Mouse (Mus musculus) urinary bladder, postnatal 10 days (tissue): ENCODE data around the gene Dram1.
"Not testable (repeated sequence)": the region's sequence is repeated elsewhere in the genome, so short reads cannot be mapped to it uniquely, and the experiment has no call there.

Experiments
- DNase-seq: peaks from one replicate; pipeline ENCODE4 v3.0.0; 2022; ENCODE audit warnings: low spot score

Gene Dram1

DNA sequence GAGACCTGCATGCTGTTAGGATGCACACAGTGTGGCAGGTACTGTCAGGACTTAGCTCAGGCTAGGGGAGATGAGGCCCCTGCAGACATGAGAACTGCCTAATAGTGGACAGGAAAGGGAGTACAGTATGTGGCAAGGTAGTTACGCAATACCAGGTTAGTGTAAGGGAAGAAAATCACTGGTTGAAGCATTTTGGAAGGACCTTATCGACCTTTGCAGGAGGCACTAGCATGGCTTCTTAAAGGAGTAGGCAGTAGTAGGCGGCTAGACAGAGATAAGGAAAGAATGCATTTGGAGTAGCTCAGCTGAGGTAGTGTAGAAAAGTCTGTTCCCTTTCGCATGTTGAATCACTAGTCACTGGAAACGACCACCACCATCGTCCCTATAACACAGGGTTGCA lies 6.9 kb upstream of the Dram1 start:
- no peak for DNase-seq

GRCm38 (mm10) chr10:88385290-88385689 lies 6.4 kb upstream of the Dram1 start:
- no peak for DNase-seq

DNA sequence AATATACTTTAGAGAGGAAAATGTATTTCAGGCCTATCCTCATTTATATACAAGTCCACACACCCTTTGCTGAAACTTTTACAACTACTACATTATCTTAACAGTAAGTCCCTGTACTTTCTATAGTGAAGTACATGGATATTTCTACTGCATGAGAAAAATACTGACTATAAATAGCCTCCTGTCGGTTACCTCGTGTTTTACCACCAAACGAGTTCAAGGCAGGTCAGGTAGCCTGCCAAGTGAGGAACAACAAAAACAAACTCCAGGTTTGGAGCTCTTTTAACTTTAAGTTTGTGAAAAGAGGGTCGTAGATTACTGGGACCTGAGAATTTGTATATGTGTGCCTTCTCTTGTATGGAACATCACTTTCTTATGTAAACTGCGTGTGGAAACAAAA lies 5.2 kb upstream of the Dram1 start:
- DNase-seq = no peak

GRCm38 (mm10) chr10:88383479-88383878 lies 4.6 kb upstream of the Dram1 start:
- DNase-seq = no peak

- DNase-seq = no peak
These were observed 3.1 kb upstream of the Dram1 start for GRCm38 (mm10) chr10:88382009-88382408.

GRCm38 (mm10) chr10:88381286-88381685 lies 2.4 kb upstream of the Dram1 start:
- DNase-seq = no peak

- no peak for DNase-seq
These were observed 1.7 kb upstream of the Dram1 start for GRCm38 (mm10) chr10:88380430-88381060.

DNA sequence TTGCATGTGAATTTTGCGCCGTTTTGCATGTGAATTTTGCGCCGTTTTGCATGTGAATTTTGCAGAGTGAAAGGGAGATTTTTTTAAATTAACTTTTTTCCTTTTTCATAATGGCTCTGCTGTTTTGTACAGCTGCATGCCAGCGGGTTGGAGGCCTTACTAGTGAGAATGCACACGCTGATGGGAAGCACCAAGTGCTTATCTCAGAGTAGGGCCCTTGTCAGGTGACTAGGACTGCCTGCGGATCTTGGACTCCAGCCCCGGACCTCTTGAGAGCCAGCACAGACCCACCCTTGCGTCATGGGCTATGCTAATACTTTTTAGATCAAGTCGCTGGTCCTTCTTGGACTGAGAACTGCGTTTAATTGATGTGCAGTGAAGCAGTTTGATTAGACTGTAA lies 1.1 kb upstream of the Dram1 start:
- no peak for DNase-seq

- DNase-seq = no peak
These were observed 1.2 kb downstream of the Dram1 start for GRCm38 (mm10) chr10:88377666-88378065.

- DNase-seq = peak; percentile 68
These were observed 2.1 kb downstream of the Dram1 start for GRCm38 (mm10) chr10:88376770-88377169.

DNA sequence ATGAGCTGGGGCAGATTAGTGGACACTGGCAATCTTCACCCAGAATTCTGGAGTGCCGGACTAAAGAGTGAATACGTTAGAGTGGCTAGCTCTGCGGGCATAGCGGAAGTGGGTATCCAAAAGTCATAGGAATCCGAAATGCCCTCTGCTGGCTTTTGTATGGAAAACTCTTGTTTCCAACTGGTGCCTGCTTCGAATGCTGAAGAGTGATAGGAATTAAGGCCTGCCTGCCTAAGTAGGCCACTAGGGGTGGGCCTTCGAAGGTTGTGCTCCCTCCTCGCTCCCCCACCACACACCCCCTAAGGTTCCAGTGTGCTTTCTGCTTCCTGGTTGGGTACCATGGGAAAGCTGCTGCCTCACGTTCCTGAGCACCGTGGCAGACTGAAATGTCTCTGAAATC lies 3.9 kb downstream of the Dram1 start:
- DNase-seq = no peak

DNA sequence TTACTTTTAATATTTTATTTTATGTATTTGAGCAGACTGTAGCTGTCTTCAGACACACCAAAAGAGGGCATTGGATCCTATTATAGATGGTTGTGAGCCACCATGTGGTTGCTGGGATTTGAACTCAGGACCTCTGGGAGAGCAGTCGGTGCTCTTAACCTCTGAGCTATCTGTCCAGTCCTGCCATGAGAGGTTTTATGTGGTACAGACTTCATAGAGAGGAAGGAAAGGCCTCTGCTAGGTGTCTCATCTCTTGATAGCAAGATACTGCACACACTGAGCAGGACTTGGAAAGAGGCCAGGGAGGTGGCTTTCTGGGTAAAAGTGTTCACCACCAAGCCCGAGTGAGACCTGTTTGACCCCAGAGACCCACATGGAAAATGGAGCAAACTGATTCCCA lies 5.9 kb downstream of the Dram1 start:
- not testable (repeated sequence) for DNase-seq

DNA sequence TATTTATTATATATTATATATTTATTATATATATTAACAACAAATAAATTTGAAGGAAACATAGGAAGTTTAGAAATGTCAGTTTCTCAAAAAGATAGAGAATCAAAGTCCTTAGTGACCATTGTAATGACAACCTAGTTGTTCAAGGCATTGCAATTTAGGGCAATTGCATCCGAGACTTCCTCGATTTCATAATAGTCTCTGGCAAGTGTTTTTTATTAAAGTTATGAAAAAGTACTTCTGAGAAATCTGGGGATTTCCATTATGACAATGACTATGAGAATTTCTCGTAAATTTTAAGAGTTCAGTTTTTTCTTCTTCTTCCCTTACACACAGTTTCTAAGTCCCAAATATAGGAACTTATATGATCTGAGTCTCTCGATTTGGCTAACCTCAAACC lies 6.4 kb downstream of the Dram1 start:
- DNase-seq = no peak

GRCm38 (mm10) chr10:88371793-88372192 lies 7.1 kb downstream of the Dram1 start:
- no peak for DNase-seq

DNA sequence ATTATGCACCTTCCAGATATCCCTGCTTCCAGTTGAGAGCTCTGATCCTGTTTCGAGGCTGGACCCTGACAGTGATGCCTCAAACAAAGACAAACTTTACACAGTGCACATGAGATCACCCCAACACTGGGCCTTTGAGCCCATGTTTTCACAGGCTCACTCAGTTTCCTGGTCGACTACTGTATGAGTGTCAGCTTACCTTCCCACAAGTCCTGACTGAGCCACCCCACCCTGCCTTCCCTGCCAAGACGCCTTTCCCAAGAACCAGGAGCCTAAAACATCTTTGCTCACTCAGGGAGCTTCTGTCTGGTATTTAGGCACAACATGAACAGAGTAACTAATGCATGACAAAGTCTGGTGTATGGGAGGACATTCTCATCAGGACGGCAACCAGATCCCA lies 9.6 kb downstream of the Dram1 start:
- no peak for DNase-seq

- DNase-seq = no peak
These were observed 14.7 kb downstream of the Dram1 start for GRCm38 (mm10) chr10:88364221-88364620.

GRCm38 (mm10) chr10:88362218-88362617 lies 16.7 kb downstream of the Dram1 start:
- no peak for DNase-seq

GRCm38 (mm10) chr10:88356983-88357559 lies 21.8 kb downstream of the Dram1 start:
- DNase-seq = peak; percentile 33

- DNase-seq = no peak
These were observed 22.5 kb downstream of the Dram1 start for GRCm38 (mm10) chr10:88356114-88356982.

DNA sequence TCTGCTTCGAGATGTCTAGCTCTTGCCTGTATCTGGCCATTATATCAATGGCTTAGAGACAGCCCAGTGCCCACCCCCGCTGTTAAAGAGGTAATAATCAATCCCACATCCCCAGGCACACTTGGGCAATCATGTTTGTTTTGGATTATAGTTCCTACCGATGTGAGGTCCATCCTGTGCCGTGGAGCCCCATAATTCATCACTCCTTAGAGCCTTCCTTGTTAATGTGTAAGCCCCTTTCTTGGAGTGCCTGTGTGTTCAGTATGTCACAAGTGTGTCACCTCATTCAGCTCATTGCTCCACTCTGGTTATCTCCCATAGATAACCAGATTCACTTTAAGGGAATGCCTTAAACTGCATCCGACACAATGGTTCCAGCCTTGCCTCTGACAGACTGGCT lies 24.3 kb downstream of the Dram1 start:
- no peak for DNase-seq

DNA sequence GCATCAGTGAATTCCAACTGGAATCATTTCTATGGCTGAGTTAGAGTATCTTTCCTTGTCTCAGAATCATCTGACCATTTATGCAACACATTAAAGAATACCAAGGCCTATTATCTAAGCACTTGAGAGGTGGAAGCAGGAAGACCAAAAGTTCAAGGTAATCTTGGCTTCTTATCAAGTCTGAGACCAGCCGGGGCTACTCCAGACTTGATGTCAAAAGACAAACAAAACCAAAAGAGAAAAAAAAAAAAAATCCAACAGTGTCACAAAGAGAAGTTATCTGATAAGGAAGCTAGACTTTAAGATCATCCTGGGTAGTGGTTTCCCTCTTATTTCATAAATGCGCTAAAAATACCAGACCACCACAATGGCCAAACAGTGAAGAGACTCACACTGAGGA lies 26.3 kb downstream of the Dram1 start:
- DNase-seq = no peak

DNA sequence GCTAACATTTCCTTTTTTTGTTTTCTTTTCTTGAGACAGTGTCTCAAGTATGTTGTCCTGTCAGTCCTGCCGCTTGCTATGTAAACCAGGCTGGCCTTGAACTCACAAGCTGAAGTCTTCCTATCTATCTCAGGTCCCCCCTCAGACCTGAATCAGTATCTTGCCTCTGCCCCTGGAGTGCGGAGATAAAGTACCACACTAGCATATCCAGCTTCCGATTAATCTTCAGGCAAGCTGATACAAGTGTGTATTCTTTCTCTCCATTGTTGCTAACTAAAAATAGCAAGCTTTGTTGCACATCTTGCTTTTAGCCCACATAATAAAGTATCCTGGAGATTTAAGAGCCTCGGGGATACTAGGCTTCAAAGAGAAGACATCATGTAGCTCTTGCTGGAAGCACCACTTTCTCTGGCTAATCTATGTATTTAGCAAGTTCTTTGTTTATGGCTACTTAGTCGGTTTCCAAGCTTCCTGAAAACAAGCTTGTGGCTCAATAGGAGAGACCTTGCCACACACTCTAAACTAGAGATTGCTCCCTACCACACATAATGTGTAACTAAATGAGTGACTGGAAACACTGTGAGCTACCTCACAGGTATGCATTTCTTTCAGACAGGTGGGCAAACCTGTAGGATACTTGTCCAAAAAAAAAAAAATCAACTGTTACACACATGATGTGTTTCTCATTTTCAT lies 27.3 kb downstream of the Dram1 start:
- no peak for DNase-seq

- no peak for DNase-seq
These were observed 28.2 kb downstream of the Dram1 start for GRCm38 (mm10) chr10:88350687-88351086.
